Mouse (Mus musculus) intestine, embryonic 16.5 days (tissue): ENCODE measurements around the gene Lrrc37a. TPM values are rescaled to one million over a fixed set of nuclear protein-coding genes. Genes with fewer than 3 reads are reported as not detected.
"Not testable (repeated sequence)": the region's sequence is repeated elsewhere in the genome, so short reads cannot be mapped to it uniquely, and the experiment has no call there.

Source experiments
- ATAC-seq: fragments of 200-750 bp; cut with Nextera tagmentation; 2 replicates; pipeline ENCODE4 v1.8.0; 2017; ENCODE audit warnings: moderate TSS enrichment, moderate library complexity
- H3K27ac ChIP-seq: fragments of 300-500 bp; sonication (generic); 2 replicates; pipeline ENCODE4 v1.5.1; 2014; ENCODE audit warnings: mild to moderate bottlenecking, low read length
- H3K27me3 ChIP-seq: fragments of 300-500 bp; sonication (generic); replicated peaks from 2 replicates; pipeline ENCODE4 v1.6.1; 2014; ENCODE audit warnings: low read length, control low read depth, mixed read lengths; ENCODE audit not compliant: control insufficient read depth, insufficient read depth
- H3K36me3 ChIP-seq: fragments of 300-500 bp; sonication (generic); 2 replicates; pipeline ENCODE4 v1.6.1; 2014; ENCODE audit warnings: low read length, control low read depth; ENCODE audit not compliant: control insufficient read depth, insufficient read depth
- H3K4me1 ChIP-seq: fragments of 300-500 bp; sonication (generic); 2 replicates; pipeline ENCODE4 v1.6.1; 2014; ENCODE audit warnings: low read length, control low read depth, mixed read lengths; ENCODE audit not compliant: control insufficient read depth, insufficient read depth
- H3K4me2 ChIP-seq: fragments of 300-500 bp; sonication (generic); 2 replicates; pipeline ENCODE4 v1.6.1; 2014; ENCODE audit warnings: low read depth, low read length, control low read depth
- H3K4me3 ChIP-seq: fragments of 300-500 bp; sonication (generic); 2 replicates; pipeline ENCODE4 v1.5.1; 2014; ENCODE audit warnings: mild to moderate bottlenecking, low read length
- H3K9ac ChIP-seq: fragments of 300-500 bp; sonication (generic); 2 replicates; pipeline ENCODE4 v1.6.1; 2014; ENCODE audit warnings: low read depth, low read length
- H3K9me3 ChIP-seq: fragments of 300-500 bp; sonication (generic); 2 replicates; pipeline ENCODE4 v1.6.1; 2016; ENCODE audit warnings: low read length, control low read depth; ENCODE audit not compliant: control insufficient read depth
- WGBS: fragments of 180-500 bp; shearing (Covaris S2); extraction: QIAGEN DNeasy Blood & Tissue Kit; methylation state at CpG from one replicate; pipeline ENCODE4 v1.1.7; 2014; 5-methylcytosine and 5-hydroxymethylcytosine counted together
- polyA plus RNA-seq: library from polyadenylated mRNA; unstranded; fragments of >200 nt; fragmentation: Nextera tagmentation; extraction: Ambion mirVana; gene quantifications from 2 replicates; pipeline ENCODE4 v1.2.1, GENCODE M21; 2015

Lrrc37a gene
- polyA plus RNA-seq, result not detected in 2 replicates

DNA sequence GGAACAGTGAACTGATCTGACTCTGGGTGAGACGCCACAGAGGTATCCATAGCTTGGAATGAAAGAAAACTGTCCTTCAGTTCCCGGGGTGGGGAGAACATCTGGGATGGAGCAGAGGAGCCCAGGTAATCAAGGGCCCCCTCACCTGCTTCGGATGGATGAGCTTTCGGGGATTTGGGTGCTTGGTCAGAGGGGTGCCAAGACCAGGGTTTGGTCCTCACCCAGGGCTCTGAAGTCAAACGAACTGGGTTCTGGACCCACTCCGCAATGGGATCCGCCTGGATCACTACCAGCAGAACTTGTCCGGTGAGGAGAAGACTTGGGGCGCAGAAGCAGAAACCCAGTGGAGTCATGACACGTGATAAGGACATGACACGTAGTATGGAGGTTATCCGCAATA is at the start of gene Lrrc37a:
Lrrc37a (minus strand) TSS at position 101 of the 400 bp plus-strand sequence.
- Histone ChIP-seq H3K4me3 (no peak within 1 kb of the TSS), H3K4me1 (no peaks in the 10 kb centered on the region), H3K36me3 (no peaks in the 10 kb centered on the region), H3K27me3 (no peaks in the 10 kb centered on the region), H3K9ac (no peak within 1 kb of the TSS), H3K9me3 (no peaks in the 10 kb centered on the region), H3K27ac (no peak within 1 kb of the TSS), H3K4me2 (no peak within 1 kb of the TSS)
- 85% methylated on average over 12 of the region's 12 CpGs for whole genome bisulfite sequencing
- ATAC-seq, result no peak

DNA sequence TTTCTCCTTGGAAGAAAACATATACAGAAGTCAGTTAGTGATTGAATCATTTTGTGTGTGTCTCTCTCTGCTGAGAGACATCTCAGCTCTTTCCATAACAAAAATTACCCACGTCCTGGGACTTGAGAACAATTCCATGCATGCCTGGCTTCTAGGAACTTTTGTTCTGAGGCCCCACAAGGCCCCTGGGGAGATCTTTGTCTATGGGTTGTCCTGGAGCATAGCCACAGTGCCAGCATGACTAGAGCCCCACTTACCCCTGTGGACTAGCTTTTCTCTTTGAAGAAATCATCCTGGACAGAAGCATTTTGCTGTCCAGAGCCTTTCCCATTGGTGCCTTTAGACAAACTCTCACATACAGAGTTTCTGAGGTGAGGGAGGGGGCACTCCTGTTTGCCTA is 30.6 kb upstream of the Lrrc37a start:
- H3K36me3 ChIP-seq, H3K4me2 ChIP-seq, ATAC-seq, H3K4me3 ChIP-seq, H3K27ac ChIP-seq, H3K9me3 ChIP-seq, H3K9ac ChIP-seq, H3K27me3 ChIP-seq, H3K4me1 ChIP-seq: not testable (repeated sequence)
- 27% methylated on average over 1 of the region's 1 CpGs for WGBS

DNA sequence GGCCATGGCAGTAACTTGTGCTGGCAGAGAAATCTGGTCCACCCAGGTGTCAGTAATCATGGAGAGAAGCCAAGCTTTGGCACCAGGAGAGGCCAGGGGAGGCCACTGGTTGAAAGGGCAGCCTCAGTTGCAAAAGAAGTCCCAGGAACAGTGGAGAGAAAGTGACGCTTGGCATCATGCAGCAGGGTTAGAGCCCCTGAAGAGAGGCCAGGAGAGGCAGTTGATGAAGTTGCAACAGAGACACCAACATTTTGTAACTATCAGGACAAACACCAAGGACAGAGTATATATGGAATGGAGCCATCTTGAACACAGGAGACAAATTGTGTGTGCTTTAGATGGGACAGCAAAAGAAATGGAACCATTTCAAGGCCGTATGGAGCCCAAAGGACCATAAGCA is 7.7 kb upstream of the Lrrc37a start:
- no peaks in the 10 kb centered on the region for H3K4me1 ChIP-seq
- no peak overlapping the region for H3K4me3 ChIP-seq
- ATAC-seq, result no peak
- H3K36me3 ChIP-seq, result no peaks in the 10 kb centered on the region
- H3K9me3 ChIP-seq, result no peaks in the 10 kb centered on the region
- no peak overlapping the region for H3K27ac ChIP-seq
- no peak overlapping the region for H3K4me2 ChIP-seq
- H3K27me3 ChIP-seq, result no peaks in the 10 kb centered on the region
- no peak overlapping the region for H3K9ac ChIP-seq
- WGBS, result 81% methylated on average over 2 of the region's 2 CpGs

DNA sequence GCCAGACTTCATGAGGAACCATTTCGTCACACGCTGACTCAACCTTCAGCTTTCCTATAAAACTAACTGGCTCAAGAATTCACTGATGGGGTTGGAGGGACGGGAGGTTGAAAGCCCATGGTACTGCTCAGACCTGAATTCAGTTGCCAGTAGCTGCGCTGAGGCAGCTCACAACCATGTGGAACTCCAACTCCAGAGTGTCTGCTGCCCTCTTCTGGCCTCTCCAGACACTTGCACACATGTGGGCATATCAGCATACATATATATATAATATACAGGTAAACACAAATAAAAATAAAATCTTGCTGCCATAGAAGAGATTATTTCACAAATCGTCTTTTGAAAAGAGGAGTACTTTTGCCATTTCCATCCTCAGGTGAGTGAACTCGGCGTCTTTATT is 40.0 kb downstream of the Lrrc37a start:
- H3K4me2 ChIP-seq, result no peak overlapping the region
- no peak overlapping the region for H3K27ac ChIP-seq
- H3K36me3 ChIP-seq, result no peaks in the 10 kb centered on the region
- H3K27me3 ChIP-seq, result no peaks in the 10 kb centered on the region
- no peak overlapping the region for H3K9ac ChIP-seq
- H3K4me1 ChIP-seq, result no peaks in the 10 kb centered on the region
- ATAC-seq, result no peak
- WGBS, result 69% methylated on average over 7 of the region's 7 CpGs
- no peaks in the 10 kb centered on the region for H3K9me3 ChIP-seq
- H3K4me3 ChIP-seq, result no peak overlapping the region

DNA sequence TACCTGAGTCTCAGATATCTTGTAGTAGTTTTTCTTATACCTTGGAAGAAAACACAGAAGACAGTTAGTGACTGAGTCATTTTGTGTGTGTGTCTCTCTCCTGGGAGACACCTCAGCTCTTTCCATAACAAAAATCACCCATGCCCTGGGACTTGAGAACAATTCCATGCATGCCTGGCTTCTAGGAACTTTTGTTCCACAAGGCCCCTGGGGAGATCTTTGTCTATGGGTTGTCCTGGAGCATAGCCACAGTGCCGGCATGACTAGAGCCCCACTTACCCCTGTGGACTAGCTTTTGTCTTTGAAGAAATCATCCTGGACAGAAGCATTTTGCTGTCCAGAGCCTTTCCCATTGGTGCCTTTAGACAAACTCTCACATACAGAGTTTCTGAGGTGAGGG is 53.3 kb downstream of the Lrrc37a start:
- not testable (repeated sequence) for H3K27me3 ChIP-seq, H3K27ac ChIP-seq, H3K36me3 ChIP-seq, H3K9ac ChIP-seq, H3K9me3 ChIP-seq, H3K4me3 ChIP-seq, H3K4me1 ChIP-seq, H3K4me2 ChIP-seq, ATAC-seq
- WGBS, result 68% methylated on average over 1 of the region's 1 CpGs

DNA sequence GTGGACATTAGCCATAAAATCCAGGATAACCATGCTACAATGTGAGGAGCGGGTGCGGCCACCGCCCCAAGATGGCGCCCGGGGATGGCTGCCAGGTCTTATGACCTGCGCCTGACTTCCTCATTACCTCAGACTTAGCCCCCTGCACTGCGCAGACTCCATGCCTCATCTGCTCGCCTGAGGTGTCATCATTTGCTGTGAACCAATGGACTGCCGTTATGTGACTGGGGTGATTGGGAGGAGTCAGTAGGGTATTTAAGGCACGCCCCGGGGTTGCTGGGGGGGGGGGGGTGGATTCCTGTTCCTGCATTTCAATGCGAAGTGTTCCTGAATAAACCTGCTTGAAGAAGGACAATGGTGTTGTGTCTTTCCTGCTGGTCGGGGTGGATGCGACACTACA is 54.7 kb downstream of the Lrrc37a start:
- not testable (repeated sequence) for H3K9ac ChIP-seq, H3K4me1 ChIP-seq, ATAC-seq, H3K4me2 ChIP-seq, H3K27me3 ChIP-seq, H3K27ac ChIP-seq, H3K4me3 ChIP-seq, H3K9me3 ChIP-seq, H3K36me3 ChIP-seq
- WGBS, result 90% methylated on average over 14 of the region's 14 CpGs

DNA sequence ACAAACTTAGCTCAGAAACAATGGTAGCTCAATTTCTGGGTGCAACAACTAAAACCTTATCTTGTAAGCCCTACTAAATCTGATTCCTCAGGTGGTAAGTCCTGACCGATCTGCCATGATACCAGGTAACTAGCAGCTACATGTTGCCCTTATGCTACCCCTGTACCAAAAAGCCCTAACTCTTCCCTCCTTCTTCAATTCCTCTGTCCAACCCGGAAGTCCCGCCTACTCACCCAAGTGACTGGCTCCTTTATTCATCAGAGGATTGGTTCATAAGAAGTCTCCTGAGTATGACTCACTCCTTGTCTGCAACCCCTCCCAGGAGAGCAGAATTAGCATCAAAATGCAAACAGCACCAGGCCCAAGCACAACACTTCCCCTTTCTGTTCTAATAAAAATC is 60.7 kb downstream of the Lrrc37a start:
- no peak overlapping the region for H3K9ac ChIP-seq
- no peak for ATAC-seq
- H3K27me3 ChIP-seq, result no peaks in the 10 kb centered on the region
- H3K4me3 ChIP-seq, result no peak overlapping the region
- no peaks in the 10 kb centered on the region for H3K4me1 ChIP-seq
- 98% methylated on average over 3 of the region's 3 CpGs for WGBS
- no peak overlapping the region for H3K4me2 ChIP-seq
- no peak overlapping the region for H3K27ac ChIP-seq
- no peaks in the 10 kb centered on the region for H3K9me3 ChIP-seq
- no peaks in the 10 kb centered on the region for H3K36me3 ChIP-seq

DNA sequence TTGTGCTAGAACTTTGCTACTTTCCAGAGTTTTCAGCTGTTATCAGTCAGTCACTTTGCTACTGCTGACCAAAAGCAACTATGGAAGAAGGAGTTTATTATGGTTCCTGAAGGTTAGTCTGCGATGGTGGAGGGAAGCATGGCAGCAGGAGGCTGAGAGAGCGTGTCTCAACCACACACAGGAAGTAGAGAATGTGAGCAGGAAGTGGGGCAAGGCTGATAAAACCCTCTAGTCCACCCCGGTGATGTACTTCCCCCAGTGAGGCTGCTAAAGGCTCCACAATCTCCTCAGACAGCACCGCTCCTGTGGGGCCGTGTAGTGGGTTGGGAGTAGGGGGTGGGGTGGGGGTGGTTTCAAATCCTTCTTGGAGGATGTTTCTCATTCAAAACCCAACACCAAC is 68.1 kb downstream of the Lrrc37a start:
- no peak for ATAC-seq
- no peaks in the 10 kb centered on the region for H3K4me1 ChIP-seq
- 79% methylated on average over 5 of the region's 5 CpGs for WGBS

DNA sequence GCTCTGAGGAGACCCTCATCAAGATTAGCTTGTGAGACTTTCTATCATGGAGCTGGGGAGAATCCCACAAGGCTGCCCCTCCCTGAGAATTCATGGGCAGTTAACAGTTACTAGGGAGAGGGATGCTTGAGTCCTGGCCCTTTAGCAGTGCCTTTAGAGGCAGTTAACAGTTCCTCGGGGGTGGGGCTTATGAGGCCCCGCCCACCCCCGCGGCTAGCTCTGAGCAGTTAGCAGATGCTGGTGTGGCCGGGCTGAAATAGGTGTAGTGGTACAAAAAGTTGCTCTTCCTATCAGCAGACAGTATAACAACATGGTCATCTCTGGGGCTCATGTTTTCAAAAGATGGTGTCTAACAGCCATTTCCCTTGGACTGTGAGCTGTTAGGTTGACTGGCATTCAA is 79.4 kb downstream of the Lrrc37a start:
- H3K36me3 ChIP-seq, result no peaks in the 10 kb centered on the region
- H3K27me3 ChIP-seq, result no peaks in the 10 kb centered on the region; the same call in 1 of the 2 replicates
- no peaks in the 10 kb centered on the region for H3K4me1 ChIP-seq
- H3K27ac ChIP-seq, result no peak overlapping the region
- no peaks in the 10 kb centered on the region for H3K9me3 ChIP-seq
- WGBS, result 26% methylated on average over 5 of the region's 5 CpGs
- H3K4me3 ChIP-seq, result no peak overlapping the region
- H3K9ac ChIP-seq, result no peak overlapping the region
- no peak for ATAC-seq
- H3K4me2 ChIP-seq, result no peak overlapping the region

More for the DNA sequence above, 68.1 kb downstream of the Lrrc37a start:
- Histone ChIP-seq H3K27me3 (no peaks in the 10 kb centered on the region), H3K9me3 (no peaks in the 10 kb centered on the region), H3K4me3 (no peak overlapping the region), H3K27ac (no peak overlapping the region), H3K4me2 (no peak overlapping the region), H3K9ac (no peak overlapping the region), H3K36me3 (no peaks in the 10 kb centered on the region)

DNA sequence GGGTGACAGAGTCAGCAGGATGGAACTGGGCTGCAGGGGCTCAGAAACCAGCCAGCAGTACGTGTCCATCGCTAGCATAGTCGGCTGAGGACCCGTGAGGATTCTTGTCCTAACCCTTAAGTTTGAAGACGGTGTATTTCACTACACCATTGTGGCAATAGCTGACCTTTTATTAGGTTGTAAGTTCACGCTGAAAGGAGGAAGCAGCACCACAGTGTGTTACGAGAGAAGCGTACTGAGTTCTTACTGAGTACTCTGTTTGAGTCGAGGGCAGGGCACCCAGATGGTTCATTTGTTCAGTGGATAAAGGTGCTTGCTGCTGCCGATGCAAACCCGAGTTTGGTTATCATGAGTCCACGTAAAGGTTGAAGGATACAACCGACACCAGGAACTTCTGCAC is 84.7 kb downstream of the Lrrc37a start:
- H3K4me1 ChIP-seq, result no peaks in the 10 kb centered on the region
- no peak overlapping the region for H3K4me2 ChIP-seq
- 78% methylated on average over 13 of the region's 13 CpGs for WGBS
- H3K27me3 ChIP-seq, result no peaks in the 10 kb centered on the region
- H3K4me3 ChIP-seq, result no peak overlapping the region
- H3K9ac ChIP-seq, result no peak overlapping the region
- H3K9me3 ChIP-seq, result no peaks in the 10 kb centered on the region
- no peak overlapping the region for H3K27ac ChIP-seq
- no peaks in the 10 kb centered on the region for H3K36me3 ChIP-seq
- no peak for ATAC-seq
